Mouse (Mus musculus): ENCODE measurements around the gene C9.

DNA sequence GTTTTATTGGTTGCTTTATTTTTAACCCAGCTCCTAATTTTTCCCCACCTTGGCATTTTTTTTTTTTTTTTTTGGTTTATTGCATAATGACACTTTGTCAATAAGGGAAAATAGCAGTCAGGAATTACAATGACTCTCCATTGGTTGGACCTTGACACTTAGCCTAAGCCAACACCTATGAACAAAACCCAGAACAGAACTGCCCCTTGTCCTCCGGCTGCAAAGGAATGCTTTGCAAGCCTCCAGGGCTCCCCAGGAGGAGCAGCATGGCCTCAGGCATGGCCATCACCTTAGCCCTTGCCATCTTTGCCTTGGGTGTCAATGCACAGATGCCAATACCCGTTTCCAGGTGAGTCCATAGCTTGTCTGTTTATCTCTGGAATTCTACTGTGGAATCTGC, at the start of gene C9:
- no peak for TF ChIP-seq CTCF (IDR thresholded peaks at IDR 0.05)
- no peak for TF ChIP-seq POLR2A (IDR thresholded peaks at IDR 0.05; ENCODE audit: insufficient read depth, low read depth, low read length)
- TF ChIP-seq EP300 (IDR thresholded peaks at IDR 0.05; ENCODE audit: insufficient read depth, low read depth, low read length) = no peak
